Mouse (Mus musculus): ENCODE measurements at regions not wholly inside any gene's neighbourhood (a gene's known extent, or its start where the extent isn't known, plus 50 kb on each side); places are given as distances from the start of the nearest gene placed in this dataset.

GRCm38 (mm10) chr5:112081006-112081405 is 171.3 kb downstream of the Cryba4 start:
- Histone ChIP-seq H3K27ac (no peak overlapping the region), H3K9me3 (replicated peaks) (no peaks in the 10 kb centered on the region), H3K36me3 (no peaks in the 10 kb centered on the region), H3K4me3 (replicated peaks) (no peak overlapping the region), H3K27me3 (no peaks in the 10 kb centered on the region), H3K4me2 (no peak overlapping the region), H3K4me1 (peaks cover 5% of the 10 kb centered on the region; the same call in 1 of the 2 replicates), H3K9ac (no peak overlapping the region)
- ATAC-seq (replicated peaks; ENCODE audit: low FRiP score), result no peak
- 69% methylated on average over 6 of the region's 6 CpGs for WGBS

- Histone ChIP-seq H3K27me3 (0 out of 2 replicates have a peak, but pooled peaks cover 10% of the 10 kb centered on the region), H3K9me3 (replicated peaks) (no peaks in the 10 kb centered on the region), H3K4me2 (no peak overlapping the region), H3K9ac (no peak overlapping the region), H3K27ac (no peak overlapping the region), H3K36me3 (no peaks in the 10 kb centered on the region), H3K4me3 (replicated peaks) (no peak overlapping the region), H3K4me1 (no peaks in the 10 kb centered on the region)
- 79% methylated on average over 7 of the region's 7 CpGs for whole genome bisulfite sequencing
- no peak for ATAC-seq (replicated peaks; ENCODE audit: low FRiP score)
These were observed 160.3 kb downstream of the Cryba4 start for GRCm38 (mm10) chr5:112091867-112092535.

GRCm38 (mm10) chr5:112093905-112094571 is 158.3 kb downstream of the Cryba4 start:
- H3K27ac ChIP-seq, result no peak overlapping the region
- ATAC-seq (replicated peaks; ENCODE audit: low FRiP score), result no peak
- no peaks in the 10 kb centered on the region for H3K36me3 ChIP-seq
- 71% methylated on average over 17 of the region's 17 CpGs for WGBS
- no peak overlapping the region for H3K9ac ChIP-seq
- H3K4me2 ChIP-seq, result no peak overlapping the region
- H3K4me1 ChIP-seq, result no peaks in the 10 kb centered on the region
- H3K27me3 ChIP-seq, result peaks cover 21% of the 10 kb centered on the region
- no peaks in the 10 kb centered on the region for H3K9me3 ChIP-seq (replicated peaks)
- H3K4me3 ChIP-seq (replicated peaks), result no peak overlapping the region

GRCm38 (mm10) chr5:112098469-112099085 is 153.7 kb downstream of the Cryba4 start:
- Histone ChIP-seq H3K9ac (no peak overlapping the region), H3K9me3 (replicated peaks) (no peaks in the 10 kb centered on the region), H3K36me3 (no peaks in the 10 kb centered on the region), H3K4me2 (no peak overlapping the region), H3K4me1 (peaks cover 2% of the 10 kb centered on the region; the same call in 1 of the 2 replicates), H3K27ac (no peak overlapping the region), H3K4me3 (replicated peaks) (no peak overlapping the region), H3K27me3 (peaks cover 17% of the 10 kb centered on the region)
- no peak for ATAC-seq (replicated peaks; ENCODE audit: low FRiP score)
- WGBS, result 51% methylated on average over 22 of the region's 22 CpGs

- Histone ChIP-seq H3K9me3 (replicated peaks) (no peaks in the 10 kb centered on the region), H3K4me3 (replicated peaks) (no peak overlapping the region), H3K4me1 (peaks cover 2% of the 10 kb centered on the region; the same call in 1 of the 2 replicates), H3K9ac (no peak overlapping the region), H3K27me3 (peaks cover 15% of the 10 kb centered on the region), H3K36me3 (no peaks in the 10 kb centered on the region), H3K4me2 (no peak overlapping the region), H3K27ac (no peak overlapping the region)
- ATAC-seq (replicated peaks; ENCODE audit: low FRiP score), result no peak
- 58% methylated on average over 17 of the region's 17 CpGs for WGBS
These were observed 150.4 kb downstream of the Cryba4 start for GRCm38 (mm10) chr5:112101739-112102590.

GRCm38 (mm10) chr5:112110306-112110969 is 141.9 kb downstream of the Cryba4 start:
- ATAC-seq (replicated peaks; ENCODE audit: low FRiP score), result no peak
- 57% methylated on average over 22 of the region's 22 CpGs for WGBS

GRCm38 (mm10) chr5:112120766-112121165 is 131.6 kb downstream of the Cryba4 start:
- ATAC-seq (replicated peaks; ENCODE audit: low FRiP score), result 0 out of 2 replicates have a peak, but pooled peaks have one; percentile 10
- no peak overlapping the region for H3K9ac ChIP-seq
- WGBS, result 71% methylated on average over 6 of the region's 6 CpGs
- H3K9me3 ChIP-seq (replicated peaks), result no peaks in the 10 kb centered on the region
- peaks cover 17% of the 10 kb centered on the region for H3K4me1 ChIP-seq
- H3K4me2 ChIP-seq, result no peak overlapping the region
- no peak overlapping the region for H3K4me3 ChIP-seq (replicated peaks)
- peaks cover 16% of the 10 kb centered on the region for H3K27me3 ChIP-seq
- no peak overlapping the region for H3K27ac ChIP-seq
- no peaks in the 10 kb centered on the region for H3K36me3 ChIP-seq

More at GRCm38 (mm10) chr5:112110306-112110969, 141.9 kb downstream of the Cryba4 start:
- Histone ChIP-seq H3K4me3 (replicated peaks) (no peak overlapping the region), H3K27me3 (peaks cover 9% of the 10 kb centered on the region), H3K4me1 (no peaks in the 10 kb centered on the region), H3K36me3 (no peaks in the 10 kb centered on the region), H3K27ac (no peak overlapping the region), H3K9me3 (replicated peaks) (no peaks in the 10 kb centered on the region), H3K4me2 (no peak overlapping the region), H3K9ac (no peak overlapping the region)

- Histone ChIP-seq H3K9me3 (replicated peaks) (no peaks in the 10 kb centered on the region), H3K27me3 (peaks cover 16% of the 10 kb centered on the region), H3K4me1 (peaks cover 17% of the 10 kb centered on the region), H3K4me3 (replicated peaks) (no peak overlapping the region), H3K4me2 (0 out of 2 replicates have a peak overlapping the region, but pooled peaks have one; percentile 8), H3K27ac (peak overlapping the region; percentile 11; the same call in 1 of the 2 replicates), H3K9ac (no peak overlapping the region), H3K36me3 (no peaks in the 10 kb centered on the region)
- WGBS, result 49% methylated on average over 9 of the region's 9 CpGs
- ATAC-seq (replicated peaks; ENCODE audit: low FRiP score), result peak; percentile 73; the same call in 1 of the 2 replicates
These were observed 130.8 kb downstream of the Cryba4 start for GRCm38 (mm10) chr5:112121554-112121953.

- no peak overlapping the region for H3K4me2 ChIP-seq
These were observed 129.7 kb downstream of the Cryba4 start for GRCm38 (mm10) chr5:112122581-112122980.

GRCm38 (mm10) chr5:112127171-112127570 is 125.1 kb downstream of the Cryba4 start:
- Histone ChIP-seq H3K36me3 (no peaks in the 10 kb centered on the region), H3K9ac (no peak overlapping the region), H3K4me1 (0 out of 2 replicates have a peak, but pooled peaks cover 5% of the 10 kb centered on the region), H3K9me3 (replicated peaks) (no peaks in the 10 kb centered on the region), H3K27me3 (0 out of 2 replicates have a peak, but pooled peaks cover 11% of the 10 kb centered on the region), H3K4me2 (no peak overlapping the region), H3K4me3 (replicated peaks) (no peak overlapping the region), H3K27ac (no peak overlapping the region)
- ATAC-seq (replicated peaks; ENCODE audit: low FRiP score), result no peak; the same call in 1 of the 2 replicates
- WGBS, result 73% methylated on average over 4 of the region's 4 CpGs

More at GRCm38 (mm10) chr5:112122581-112122980, 129.7 kb downstream of the Cryba4 start:
- Histone ChIP-seq H3K27ac (0 out of 2 replicates have a peak overlapping the region, but pooled peaks have one; percentile 3), H3K27me3 (0 out of 2 replicates have a peak, but pooled peaks cover 11% of the 10 kb centered on the region), H3K36me3 (no peaks in the 10 kb centered on the region), H3K9me3 (replicated peaks) (no peaks in the 10 kb centered on the region), H3K4me3 (replicated peaks) (no peak overlapping the region), H3K9ac (no peak overlapping the region), H3K4me1 (peaks cover 17% of the 10 kb centered on the region)
- 12% methylated on average over 5 of the region's 5 CpGs for WGBS
- ATAC-seq (replicated peaks; ENCODE audit: low FRiP score), result 0 out of 2 replicates have a peak, but pooled peaks have one; percentile 23

- ATAC-seq (replicated peaks; ENCODE audit: low FRiP score), result no peak
These were observed 119.6 kb downstream of the Cryba4 start for GRCm38 (mm10) chr5:112132746-112133145.

More at GRCm38 (mm10) chr5:112132746-112133145, 119.6 kb downstream of the Cryba4 start:
- Histone ChIP-seq H3K4me3 (replicated peaks) (no peak overlapping the region), H3K27me3 (0 out of 2 replicates have a peak, but pooled peaks cover 3% of the 10 kb centered on the region), H3K9me3 (replicated peaks) (no peaks in the 10 kb centered on the region), H3K4me1 (no peaks in the 10 kb centered on the region), H3K4me2 (no peak overlapping the region), H3K27ac (no peak overlapping the region), H3K36me3 (no peaks in the 10 kb centered on the region), H3K9ac (no peak overlapping the region)
- WGBS, result 94% methylated on average over 1 of the region's 1 CpGs
